Mouse (Mus musculus): ENCODE data around the gene Cyp4f18. TPM values are rescaled to one million over a fixed set of nuclear protein-coding genes. Genes with fewer than 3 reads are reported as not detected.

Gene Cyp4f18
- polyA plus RNA-seq, 1 experiment from 2014 or later, result 0.20 TPM

DNA sequence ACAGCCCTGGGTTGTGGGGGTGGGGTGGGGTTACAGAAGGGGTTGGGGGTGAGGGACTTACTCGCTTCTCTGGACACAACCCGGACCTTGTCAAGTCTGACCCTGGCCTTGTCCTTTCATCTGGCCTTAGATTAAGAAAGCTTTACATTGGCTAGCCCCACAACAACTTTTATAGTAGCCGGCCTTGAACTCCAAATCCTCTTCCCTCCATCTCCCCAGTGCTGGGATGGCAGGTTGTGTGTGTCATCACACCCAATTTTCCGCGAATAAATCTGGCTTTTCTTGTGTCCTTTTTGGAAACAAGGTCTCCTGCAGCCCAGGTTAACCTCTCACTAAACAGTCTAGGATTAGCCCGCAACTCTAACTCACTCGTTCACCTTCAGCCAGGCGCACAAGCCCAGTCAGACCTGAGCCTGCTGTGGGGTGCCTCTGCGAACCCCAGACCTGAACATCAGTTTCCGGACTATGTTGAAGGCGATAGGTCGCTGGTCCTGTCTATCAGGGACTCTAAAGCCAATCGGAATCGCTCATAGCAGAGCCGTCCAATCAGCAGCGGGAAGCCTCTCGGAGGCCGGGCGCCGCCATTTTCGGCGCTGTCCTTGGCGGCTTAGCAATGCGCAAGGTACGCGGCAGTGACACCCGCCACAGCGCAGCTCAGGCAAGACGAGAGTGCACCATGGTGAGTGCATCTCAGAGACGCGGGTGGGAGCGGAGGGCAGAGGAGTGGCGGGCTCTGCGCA lies 58.8 kb downstream of the Cyp4f18 start, which contains the start of gene Zfp961:
Zfp961 (plus strand) TSS at position 557 of the 740 bp plus-strand sequence.
- peaks cover 18% of the 10 kb centered on the region for H3K9me3 ChIP-seq (ENCODE audit: control insufficient read depth, low read length)
- peak within 1 kb of the TSS; percentile 68 for H3K9ac ChIP-seq
- ATAC-seq (ENCODE audit: low FRiP score) (peak; percentile 100), DNase-seq (ENCODE audit: low spot score) (peak; percentile 98)
- H3K27ac ChIP-seq, result peak within 1 kb of the TSS; percentile 81
- H3K4me3 ChIP-seq (replicated peaks; ENCODE audit: low read length), result peak within 1 kb of the TSS; percentile 56
- H3K4me1 ChIP-seq (replicated peaks; ENCODE audit: control insufficient read depth, insufficient read depth, low read length), result peaks cover 12% of the 10 kb centered on the region
- 4% methylated on average over 34 of the region's 34 CpGs for WGBS
- peak within 1 kb of the TSS; percentile 58 for H3K4me2 ChIP-seq (replicated peaks)
- 0 out of 2 replicates have a peak, but pooled peaks cover 5% of the 10 kb centered on the region for H3K36me3 ChIP-seq (replicated peaks; ENCODE audit: control insufficient read depth, insufficient read depth)
- no peaks in the 10 kb centered on the region for H3K27me3 ChIP-seq (ENCODE audit: control insufficient read depth, insufficient read depth, low read length)

DNA sequence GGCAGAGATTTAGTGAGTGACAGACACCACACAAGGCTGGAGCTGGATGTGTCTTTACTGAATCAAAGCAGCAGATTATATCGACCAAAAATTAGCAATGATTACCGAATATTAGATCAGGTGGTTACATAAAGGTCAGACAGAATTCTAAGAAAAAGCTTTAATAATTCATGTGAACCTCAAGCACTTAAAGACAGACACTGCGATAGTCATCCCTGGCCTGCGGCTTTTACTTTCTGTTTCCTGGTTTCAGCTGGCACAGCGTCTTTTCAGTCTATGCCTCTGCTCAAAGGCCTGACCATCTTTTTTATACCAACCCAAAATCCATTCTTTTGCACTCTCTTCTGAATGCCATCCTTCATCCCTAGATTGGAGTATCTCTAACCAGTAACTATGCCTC lies 60.8 kb downstream of the Cyp4f18 start:
- no peak overlapping the region for H3K27ac ChIP-seq
- peaks cover 12% of the 10 kb centered on the region for H3K4me1 ChIP-seq (replicated peaks; ENCODE audit: control insufficient read depth, insufficient read depth, low read length)
- H3K4me2 ChIP-seq (replicated peaks), result no peak overlapping the region
- no peaks in the 10 kb centered on the region for H3K27me3 ChIP-seq (ENCODE audit: control insufficient read depth, insufficient read depth, low read length)
- no peak overlapping the region for H3K9ac ChIP-seq
- no peak overlapping the region for H3K4me3 ChIP-seq (replicated peaks; ENCODE audit: low read length)
- no peaks in the 10 kb centered on the region for H3K9me3 ChIP-seq (ENCODE audit: control insufficient read depth, low read length)
- DNase-seq (ENCODE audit: low spot score) (no peak), ATAC-seq (ENCODE audit: low FRiP score) (no peak)
- 0 out of 2 replicates have a peak, but pooled peaks cover 5% of the 10 kb centered on the region for H3K36me3 ChIP-seq (replicated peaks; ENCODE audit: control insufficient read depth, insufficient read depth)
- WGBS, result 88% methylated on average over 5 of the region's 5 CpGs

DNA sequence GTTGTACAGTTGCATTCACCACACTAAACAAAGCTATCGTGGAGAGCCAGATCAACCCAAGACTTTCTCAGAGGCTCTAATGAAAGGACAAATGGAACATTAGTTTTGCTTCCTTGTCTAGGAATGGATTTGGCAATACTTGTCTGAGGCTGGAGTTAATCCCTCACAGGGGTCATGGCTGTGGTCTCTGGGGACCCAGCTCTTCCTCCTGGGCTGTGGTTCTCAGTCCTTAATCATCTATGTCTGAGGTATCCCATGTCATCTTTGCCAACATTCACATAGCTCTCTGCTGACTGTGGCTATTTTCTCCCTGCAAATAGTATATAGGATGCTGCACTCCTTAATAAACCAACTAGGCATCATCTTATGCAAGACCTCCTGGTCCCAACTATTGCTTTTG lies 67.7 kb downstream of the Cyp4f18 start:
- Histone ChIP-seq H3K4me1 (replicated peaks; ENCODE audit: control insufficient read depth, insufficient read depth, low read length) (no peaks in the 10 kb centered on the region), H3K4me2 (replicated peaks) (no peak overlapping the region), H3K36me3 (replicated peaks; ENCODE audit: control insufficient read depth, insufficient read depth) (no peaks in the 10 kb centered on the region), H3K9me3 (ENCODE audit: control insufficient read depth, low read length) (no peaks in the 10 kb centered on the region), H3K27ac (no peak overlapping the region), H3K9ac (no peak overlapping the region), H3K27me3 (ENCODE audit: control insufficient read depth, insufficient read depth, low read length) (no peaks in the 10 kb centered on the region), H3K4me3 (replicated peaks; ENCODE audit: low read length) (no peak overlapping the region)
- DNase-seq (ENCODE audit: low spot score), result no peak
- ATAC-seq (ENCODE audit: low FRiP score), result no peak
- WGBS, result 88% methylated on average over 1 of the region's 1 CpGs

DNA sequence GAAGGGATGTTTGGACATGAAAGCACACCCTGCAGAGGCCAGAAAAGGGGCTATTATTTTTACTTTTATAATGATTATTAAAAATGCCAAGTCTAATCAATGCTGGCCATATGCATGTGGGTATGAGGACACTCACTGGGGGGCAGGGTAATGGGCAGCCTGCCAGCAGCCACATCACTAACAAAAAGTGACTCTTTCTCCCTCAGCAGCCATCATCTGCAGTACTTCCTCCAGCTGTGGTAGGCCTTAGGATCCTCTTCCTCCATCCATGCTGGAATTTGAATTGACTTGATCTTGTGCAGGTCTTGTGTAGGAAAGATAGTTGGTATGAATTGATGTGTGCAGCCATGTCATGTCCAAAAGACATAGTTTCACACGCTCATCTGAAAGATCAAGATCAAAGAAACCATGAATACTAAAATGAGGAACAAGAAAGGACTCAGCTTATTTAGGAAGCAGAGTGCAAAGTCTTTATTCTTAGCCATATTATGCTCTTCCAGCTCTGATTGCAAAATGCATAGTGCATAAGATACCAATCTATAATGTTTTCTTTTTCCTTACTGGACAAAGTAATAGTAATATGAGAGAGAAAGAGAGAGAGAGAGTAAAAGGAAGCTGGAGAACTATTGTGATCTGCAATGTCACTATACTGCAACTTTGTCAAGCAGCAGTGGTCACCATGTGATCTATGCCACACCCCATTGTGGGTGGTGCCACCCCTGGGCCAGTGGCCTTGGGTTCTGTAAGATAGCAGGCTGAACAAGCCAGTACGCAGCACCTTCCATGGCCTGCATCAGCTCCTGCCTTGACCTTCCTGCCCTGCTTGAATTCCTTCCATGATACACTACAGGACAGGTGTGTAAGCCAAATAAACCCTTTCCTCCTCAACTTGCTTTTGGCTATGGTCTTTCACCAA lies 68.9 kb downstream of the Cyp4f18 start:
- ATAC-seq (ENCODE audit: low FRiP score), result no peak
- 81% methylated on average over 2 of the region's 2 CpGs for WGBS
- Histone ChIP-seq H3K9me3 (ENCODE audit: control insufficient read depth, low read length) (no peaks in the 10 kb centered on the region), H3K4me3 (replicated peaks; ENCODE audit: low read length) (no peak overlapping the region), H3K4me2 (replicated peaks) (no peak overlapping the region), H3K27ac (no peak overlapping the region), H3K4me1 (replicated peaks; ENCODE audit: control insufficient read depth, insufficient read depth, low read length) (no peaks in the 10 kb centered on the region), H3K27me3 (ENCODE audit: control insufficient read depth, insufficient read depth, low read length) (no peaks in the 10 kb centered on the region), H3K36me3 (replicated peaks; ENCODE audit: control insufficient read depth, insufficient read depth) (no peaks in the 10 kb centered on the region), H3K9ac (no peak overlapping the region)
- DNase-seq (ENCODE audit: low spot score), result no peak

Other genes with a start within 250 kb of the Cyp4f18 start
- gene Zfp709, start 127.6 kb downstream of the Cyp4f18 start, polyA plus RNA-seq (2014; fragmentation: Nextera tagmentation; extraction: Ambion mirVana), result 9.8 and 10.4 TPM in 2 replicates
- gene Zfp882, start 101.0 kb downstream of the Cyp4f18 start, polyA plus RNA-seq (2014; fragmentation: Nextera tagmentation; extraction: Ambion mirVana), result 15.8 and 17.1 TPM in 2 replicates
- gene Zfp617, start 101.0 kb downstream of the Cyp4f18 start, polyA plus RNA-seq (2014; fragmentation: Nextera tagmentation; extraction: Ambion mirVana), result 35.3 and 37.8 TPM in 2 replicates
- 18.8 and 25.4 TPM in 2 replicates for gene Zfp961, start 58.6 kb downstream of the Cyp4f18 start, polyA plus RNA-seq (2014; fragmentation: Nextera tagmentation; extraction: Ambion mirVana)
- gene Olfr372, start 31.6 kb upstream of the Cyp4f18 start, polyA plus RNA-seq (2014; fragmentation: Nextera tagmentation; extraction: Ambion mirVana), result not detected in 2 replicates
- gene Olfr373, start 73.6 kb upstream of the Cyp4f18 start, polyA plus RNA-seq (2014; fragmentation: Nextera tagmentation; extraction: Ambion mirVana), result not detected in 2 replicates
- not detected in 2 replicates for gene Olfr374, start 97.4 kb upstream of the Cyp4f18 start, polyA plus RNA-seq (2014; fragmentation: Nextera tagmentation; extraction: Ambion mirVana)
- 177 and 186 TPM in 2 replicates for gene Tpm4, start 125.3 kb upstream of the Cyp4f18 start, polyA plus RNA-seq (2014; fragmentation: Nextera tagmentation; extraction: Ambion mirVana)
- 60.4 and 68.9 TPM in 2 replicates for gene Rab8a, start 151.6 kb upstream of the Cyp4f18 start, polyA plus RNA-seq (2014; fragmentation: Nextera tagmentation; extraction: Ambion mirVana)
- gene Hsh2d, start 180.0 kb upstream of the Cyp4f18 start, polyA plus RNA-seq (2014; fragmentation: Nextera tagmentation; extraction: Ambion mirVana), result not detected in 2 replicates
- not detected in 2 replicates for gene Cib3, start 203.2 kb upstream of the Cyp4f18 start, polyA plus RNA-seq (2014; fragmentation: Nextera tagmentation; extraction: Ambion mirVana)
- not detected in 2 replicates for gene Gm11034, start 204.0 kb upstream of the Cyp4f18 start, polyA plus RNA-seq (2014; fragmentation: Nextera tagmentation; extraction: Ambion mirVana)
- 62.7 and 70.1 TPM in 2 replicates for gene Fam32a, start 210.1 kb upstream of the Cyp4f18 start, polyA plus RNA-seq (2014; fragmentation: Nextera tagmentation; extraction: Ambion mirVana)
- gene Ap1m1, start 230.4 kb upstream of the Cyp4f18 start, polyA plus RNA-seq (2014; fragmentation: Nextera tagmentation; extraction: Ambion mirVana), result 212 and 221 TPM in 2 replicates